Mouse (Mus musculus) cortical plate, adult 2 months (tissue): ENCODE measurements around the gene Tmem30c.

ENCODE experiments used
- CTCF ChIP-seq: fragments of 200-500 bp; IDR thresholded peaks from 2 replicates; pipeline ENCODE4 v1.5.1; 2011; ENCODE audit warnings: mild to moderate bottlenecking, control low read depth, low read length; ENCODE audit not compliant: insufficient read depth; ENCODE audit errors: extremely low read depth
- POLR2A ChIP-seq: fragments of 200-500 bp; IDR thresholded peaks from 2 replicates; pipeline ENCODE4 v1.6.1; 2011; ENCODE audit warnings: mild to moderate bottlenecking, low read length, control low read depth; ENCODE audit not compliant: insufficient read depth; ENCODE audit errors: extremely low read depth

DNA sequence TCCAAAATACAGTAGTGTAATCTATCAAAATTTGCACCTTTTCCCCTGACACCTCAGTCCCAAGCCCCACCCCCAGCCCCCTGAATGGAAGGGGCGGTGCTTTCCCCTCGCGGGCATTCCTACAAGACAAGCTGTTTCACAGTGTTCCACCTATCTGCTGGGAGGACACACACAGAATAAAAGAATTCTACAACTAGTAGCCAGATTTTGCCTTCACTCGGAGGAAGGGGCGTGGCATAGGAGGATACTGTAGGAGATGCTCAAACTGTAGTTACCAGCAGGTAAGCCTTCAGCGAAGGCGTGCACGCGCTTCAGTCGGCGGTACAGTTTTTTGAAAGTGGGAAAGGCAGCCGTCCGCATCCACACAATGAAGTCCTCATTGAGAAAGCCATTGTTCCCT, 22.9 kb downstream of the Tmem30c start:
- TF ChIP-seq CTCF (no peak), POLR2A (no peak)
